Mouse (Mus musculus): ENCODE measurements around the gene 3110018I06Rik. TPM values are rescaled to one million over a fixed set of nuclear protein-coding genes. Genes with fewer than 3 reads are reported as not detected.

3110018I06Rik gene
- polyA plus RNA-seq (2012; rRNA removed) = not detected in 2 replicates

GRCm38 (mm10) chr12:107488371-107488770 lies at the start of gene 3110018I06Rik:
Gene 3110018I06Rik (plus strand): TSS chr12:107488632.
- 64% methylated on average over 6 of the region's 6 CpGs for WGBS
- TF ChIP-seq CTCF (IDR thresholded peaks at IDR 0.05; ENCODE audit: insufficient read depth, low read length) = no peak
- TF ChIP-seq POLR2A (IDR thresholded peaks at IDR 0.05; ENCODE audit: borderline replicate concordance, extremely low read depth, low read depth, low read length) = no peak
- no peak for DNase-seq
- H3K4me1 ChIP-seq (ENCODE audit: control insufficient read depth, insufficient read depth, low read length) = no peaks in the 10 kb centered on the region
- no peak within 1 kb of the TSS for H3K4me3 ChIP-seq (replicated peaks; ENCODE audit: extremely low read depth, low read depth, low read length)

- no peak for DNase-seq
- 76% methylated on average over 7 of the region's 7 CpGs for WGBS
- Histone ChIP-seq H3K4me1 (ENCODE audit: control insufficient read depth, insufficient read depth, low read length) (no peaks in the 10 kb centered on the region), H3K4me3 (replicated peaks; ENCODE audit: extremely low read depth, low read depth, low read length) (no peak overlapping the region)
- TF ChIP-seq CTCF (IDR thresholded peaks at IDR 0.05; ENCODE audit: insufficient read depth, low read length) (no peak), POLR2A (IDR thresholded peaks at IDR 0.05; ENCODE audit: borderline replicate concordance, extremely low read depth, low read depth, low read length) (no peak)
Observed at GRCm38 (mm10) chr12:107444681-107445080, 43.8 kb upstream of the 3110018I06Rik start.

- DNase-seq = no peak
- 62% methylated on average over 9 of the region's 9 CpGs for WGBS
- no peak overlapping the region for H3K4me3 ChIP-seq (replicated peaks; ENCODE audit: extremely low read depth, low read depth, low read length)
- TF ChIP-seq POLR2A (IDR thresholded peaks at IDR 0.05; ENCODE audit: borderline replicate concordance, extremely low read depth, low read depth, low read length) = no peak
- TF ChIP-seq CTCF (IDR thresholded peaks at IDR 0.05; ENCODE audit: insufficient read depth, low read length) = no peak
- H3K4me1 ChIP-seq (ENCODE audit: control insufficient read depth, insufficient read depth, low read length) = no peaks in the 10 kb centered on the region
Observed at GRCm38 (mm10) chr12:107457835-107458234, 30.6 kb upstream of the 3110018I06Rik start.

GRCm38 (mm10) chr12:107464731-107465130 lies 23.7 kb upstream of the 3110018I06Rik start:
- TF ChIP-seq POLR2A (IDR thresholded peaks at IDR 0.05; ENCODE audit: borderline replicate concordance, extremely low read depth, low read depth, low read length) = no peak
- TF ChIP-seq CTCF (IDR thresholded peaks at IDR 0.05; ENCODE audit: insufficient read depth, low read length) = no peak
- no peaks in the 10 kb centered on the region for H3K4me1 ChIP-seq (ENCODE audit: control insufficient read depth, insufficient read depth, low read length)
- H3K4me3 ChIP-seq (replicated peaks; ENCODE audit: extremely low read depth, low read depth, low read length) = no peak overlapping the region
- WGBS = 10% methylated on average over 5 of the region's 5 CpGs
- peak; percentile 33 for DNase-seq

- WGBS = 67% methylated on average over 12 of the region's 12 CpGs
- no peak overlapping the region for H3K4me3 ChIP-seq (replicated peaks; ENCODE audit: extremely low read depth, low read depth, low read length)
- no peak for DNase-seq
- TF ChIP-seq POLR2A (IDR thresholded peaks at IDR 0.05; ENCODE audit: borderline replicate concordance, extremely low read depth, low read depth, low read length) (no peak), CTCF (IDR thresholded peaks at IDR 0.05; ENCODE audit: insufficient read depth, low read length) (no peak)
- no peaks in the 10 kb centered on the region for H3K4me1 ChIP-seq (ENCODE audit: control insufficient read depth, insufficient read depth, low read length)
Observed at GRCm38 (mm10) chr12:107476441-107477291, 11.8 kb upstream of the 3110018I06Rik start.

- TF ChIP-seq CTCF (IDR thresholded peaks at IDR 0.05; ENCODE audit: insufficient read depth, low read length) (no peak), POLR2A (IDR thresholded peaks at IDR 0.05; ENCODE audit: borderline replicate concordance, extremely low read depth, low read depth, low read length) (no peak)
- Histone ChIP-seq H3K4me3 (replicated peaks; ENCODE audit: extremely low read depth, low read depth, low read length) (no peak overlapping the region), H3K4me1 (ENCODE audit: control insufficient read depth, insufficient read depth, low read length) (no peaks in the 10 kb centered on the region)
- WGBS = 17% methylated on average over 3 of the region's 3 CpGs
- no peak for DNase-seq
Observed at GRCm38 (mm10) chr12:107479350-107479749, 9.1 kb upstream of the 3110018I06Rik start.

GRCm38 (mm10) chr12:107483031-107483430 lies 5.4 kb upstream of the 3110018I06Rik start:
- 69% methylated on average over 5 of the region's 5 CpGs for WGBS
- no peak for TF ChIP-seq POLR2A (IDR thresholded peaks at IDR 0.05; ENCODE audit: borderline replicate concordance, extremely low read depth, low read depth, low read length)
- TF ChIP-seq CTCF (IDR thresholded peaks at IDR 0.05; ENCODE audit: insufficient read depth, low read length) = no peak
- H3K4me3 ChIP-seq (replicated peaks; ENCODE audit: extremely low read depth, low read depth, low read length) = no peak overlapping the region
- no peaks in the 10 kb centered on the region for H3K4me1 ChIP-seq (ENCODE audit: control insufficient read depth, insufficient read depth, low read length)
- no peak for DNase-seq

- 62% methylated on average over 1 of the region's 1 CpGs for WGBS
- TF ChIP-seq CTCF (IDR thresholded peaks at IDR 0.05; ENCODE audit: insufficient read depth, low read length) = no peak
- TF ChIP-seq POLR2A (IDR thresholded peaks at IDR 0.05; ENCODE audit: borderline replicate concordance, extremely low read depth, low read depth, low read length) = no peak
- H3K4me3 ChIP-seq (replicated peaks; ENCODE audit: extremely low read depth, low read depth, low read length) = no peak overlapping the region
Observed at GRCm38 (mm10) chr12:107491344-107491743, 2.9 kb downstream of the 3110018I06Rik start.

GRCm38 (mm10) chr12:107496924-107497323 lies 8.5 kb downstream of the 3110018I06Rik start:
- DNase-seq = no peak
- WGBS = 69% methylated on average over 5 of the region's 5 CpGs
- no peak for TF ChIP-seq POLR2A (IDR thresholded peaks at IDR 0.05; ENCODE audit: borderline replicate concordance, extremely low read depth, low read depth, low read length)
- TF ChIP-seq CTCF (IDR thresholded peaks at IDR 0.05; ENCODE audit: insufficient read depth, low read length) = no peak

More at GRCm38 (mm10) chr12:107491344-107491743, 2.9 kb downstream of the 3110018I06Rik start:
- H3K4me1 ChIP-seq (ENCODE audit: control insufficient read depth, insufficient read depth, low read length) = no peaks in the 10 kb centered on the region
- DNase-seq = no peak

More at GRCm38 (mm10) chr12:107496924-107497323, 8.5 kb downstream of the 3110018I06Rik start:
- H3K4me1 ChIP-seq (ENCODE audit: control insufficient read depth, insufficient read depth, low read length) = no peaks in the 10 kb centered on the region
- H3K4me3 ChIP-seq (replicated peaks; ENCODE audit: extremely low read depth, low read depth, low read length) = no peak overlapping the region

Data from lung, adult 2 months (tissue).